Mouse (Mus musculus) bone marrow macrophage, adult 2 months (primary cell): ENCODE results near the gene Pa2g4.

Source experiments
- CTCF ChIP-seq: IDR thresholded peaks from 2 replicates; pipeline ENCODE4 v1.5.1; 2012; ENCODE audit warnings: low read depth, mild to moderate bottlenecking, low read length, moderate library complexity
- POLR2A ChIP-seq: IDR thresholded peaks from 2 replicates; pipeline ENCODE4 v1.6.1; 2012; ENCODE audit warnings: mild to moderate bottlenecking, low read depth, low read length, borderline replicate concordance

GRCm38 (mm10) chr10:128614934-128615333, 49.1 kb upstream of the Pa2g4 start:
- TF ChIP-seq CTCF (no peak), POLR2A (no peak)
